Mouse (Mus musculus) left cerebral cortex, postnatal 36 days (tissue): ENCODE measurements around the gene Cep85l. TPM values are rescaled to one million over a fixed set of nuclear protein-coding genes. Genes with fewer than 3 reads are reported as not detected.
A peak's percentile ranks its signal among the peaks of the same experiment; 100 is the strongest.

Experiments used
- DNase-seq, 2 experiments: peaks; one replicate each; pipeline ENCODE4 v3.0.0; 2021 to 2022; ENCODE audit warnings: low spot score in 2 of 2, mixed read lengths in 1 of 2
- intact Hi-C: fragments of 180-260 bp; cut with DNase I; formaldehyde crosslinking; loops from one replicate; pipeline ENCODE4 v1.15.1; 2025
- total RNA-seq, 2 experiments: library from RNA; stranded (reverse); gene quantifications; 2 replicates each; pipeline ENCODE4 v1.2.3; 2021

Cep85l gene
- 10 to 100 TPM; 19.4 to 19.8 TPM for total RNA-seq

- peak; percentile 86 to 90 for DNase-seq
- intact Hi-C loops, result loop anchor here (5.0 kb wide), 1 partner anchor 48 kb away; no protein-coding TSS in a partner anchor
These were observed at the start of gene Cep85l for GRCm38 (mm10) chr10:53379709-53380106. TSS of gene Cep85l (minus strand) at chr10:53379947.

- DNase-seq, result no peak
- intact Hi-C loops, result loop anchor here (5.0 kb wide), 1 partner anchor 47 kb away; no protein-coding TSS in a partner anchor
These were observed 49.1 kb upstream of the Cep85l start for GRCm38 (mm10) chr10:53428695-53429447.

GRCm38 (mm10) chr10:53426524-53426923 lies 46.8 kb upstream of the Cep85l start:
- no peak for DNase-seq
- intact Hi-C loops, result loop anchor here (5.0 kb wide), 1 partner anchor 44 kb away; no protein-coding TSS in a partner anchor

- intact Hi-C loops, result no loop called here
- DNase-seq, result no peak
These were observed 43.3 kb upstream of the Cep85l start for GRCm38 (mm10) chr10:53423091-53423490.

GRCm38 (mm10) chr10:53422206-53422605 lies 42.5 kb upstream of the Cep85l start:
- intact Hi-C loops, result no loop called here
- no peak for DNase-seq

- intact Hi-C loops, result no loop called here
- no peak for DNase-seq
These were observed 41.9 kb upstream of the Cep85l start for GRCm38 (mm10) chr10:53421613-53422012.

GRCm38 (mm10) chr10:53420069-53420468 lies 40.3 kb upstream of the Cep85l start:
- DNase-seq, result no peak
- intact Hi-C loops, result no loop called here

GRCm38 (mm10) chr10:53419139-53419935 lies 39.6 kb upstream of the Cep85l start:
- no peak for DNase-seq
- intact Hi-C loops, result no loop called here

GRCm38 (mm10) chr10:53417015-53417414 lies 37.3 kb upstream of the Cep85l start:
- intact Hi-C loops, result no loop called here
- no peak for DNase-seq

GRCm38 (mm10) chr10:53416152-53416712 lies 36.5 kb upstream of the Cep85l start:
- intact Hi-C loops, result no loop called here
- DNase-seq, result no peak

- intact Hi-C loops, result no loop called here
- no peak for DNase-seq
These were observed 35.5 kb upstream of the Cep85l start for GRCm38 (mm10) chr10:53415252-53415651.

GRCm38 (mm10) chr10:53414092-53415085 lies 34.6 kb upstream of the Cep85l start:
- intact Hi-C loops, result no loop called here
- DNase-seq, result no peak

GRCm38 (mm10) chr10:53412936-53413335 lies 33.2 kb upstream of the Cep85l start:
- intact Hi-C loops, result no loop called here
- no peak for DNase-seq

- intact Hi-C loops, result no loop called here
- no peak for DNase-seq
These were observed 32.4 kb upstream of the Cep85l start for GRCm38 (mm10) chr10:53412165-53412564.

- DNase-seq, result no peak
- intact Hi-C loops, result no loop called here
These were observed 31.1 kb upstream of the Cep85l start for GRCm38 (mm10) chr10:53410831-53411230.

GRCm38 (mm10) chr10:53407422-53407821 lies 27.7 kb upstream of the Cep85l start:
- DNase-seq, result no peak
- intact Hi-C loops, result no loop called here

- DNase-seq, result no peak
- intact Hi-C loops, result no loop called here
These were observed 27.1 kb upstream of the Cep85l start for GRCm38 (mm10) chr10:53406845-53407244.

GRCm38 (mm10) chr10:53402293-53402692 lies 22.5 kb upstream of the Cep85l start:
- DNase-seq, result no peak
- intact Hi-C loops, result no loop called here

- intact Hi-C loops, result no loop called here
- no peak for DNase-seq
These were observed 19.3 kb upstream of the Cep85l start for GRCm38 (mm10) chr10:53399053-53399452.
